Comparison of ENCODE assay signal across 8 mouse cellular contexts in the genomic region with DNA sequence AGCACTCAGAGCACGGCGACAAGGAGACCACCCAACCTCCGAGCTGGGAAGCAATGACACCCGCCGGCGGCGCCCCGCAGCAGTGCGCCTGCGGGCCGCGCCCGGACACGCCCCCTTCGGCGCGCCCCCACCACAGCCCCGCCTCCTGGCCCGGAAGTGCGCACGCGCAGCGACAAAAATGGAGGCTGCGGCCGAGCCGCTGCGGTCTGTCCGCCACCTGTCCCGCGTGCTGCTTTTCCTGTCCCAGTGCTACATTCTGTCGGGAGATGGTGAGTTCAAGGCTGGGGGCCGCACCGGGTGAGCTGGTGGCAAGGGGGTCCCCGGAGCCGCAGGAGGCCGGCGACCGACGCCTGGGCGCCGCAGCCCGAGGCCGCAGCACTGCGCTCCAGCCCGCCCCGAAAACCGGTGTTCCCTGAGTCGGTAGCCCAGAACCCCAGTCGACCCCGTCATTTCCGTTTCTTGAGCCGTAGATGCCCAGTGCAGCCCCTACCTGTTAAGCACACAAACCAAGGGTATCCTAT. TPM values are rescaled to one million over a fixed set of nuclear protein-coding genes. Genes with fewer than 3 reads are reported as not detected.
DNase-seq lines count a peak whose midpoint lies in the region; ATAC-seq and TF ChIP-seq lines count a peak whose summit lies in the region.

No protein-coding gene starts in this region.

- H3K4me3 ChIP-seq in C2C12 (ENCODE audit: insufficient read depth, poor library complexity, severe bottlenecking), result peak overlapping the region; percentile 53
- H3K4me3 ChIP-seq in embryonic fibroblast, embryonic 13.5 days (ENCODE audit: insufficient read depth, low read length), result peak overlapping the region; percentile 79
- peak overlapping the region; percentile 90 for H3K4me3 ChIP-seq in heart, embryonic 11.5 days (ENCODE audit: low read depth, low read length)
- peak overlapping the region; percentile 82 for H3K4me3 ChIP-seq in kidney, embryonic 15.5 days (replicated peaks)
- peak overlapping the region; percentile 79 for H3K4me3 ChIP-seq in limb, embryonic 15.5 days
- peak overlapping the region; percentile 70 for H3K4me3 ChIP-seq in midbrain, postnatal 0 days (ENCODE audit: low read depth, low read length)

- peak overlapping the region; percentile 89 for H3K4me2 ChIP-seq in heart, embryonic 11.5 days
- H3K4me2 ChIP-seq in kidney, embryonic 15.5 days, result peak overlapping the region; percentile 74
- peak overlapping the region; percentile 75 for H3K4me2 ChIP-seq in limb, embryonic 15.5 days
- H3K4me2 ChIP-seq in midbrain, postnatal 0 days (ENCODE audit: low read depth, low read length, poor library complexity, severe bottlenecking), result peak overlapping the region; percentile 65

- no peak for TF ChIP-seq CTCF in C2C12 (IDR thresholded peaks at IDR 0.05; ENCODE audit: control insufficient read depth, insufficient read depth, insufficient read length)
- no peak for TF ChIP-seq CTCF in embryonic fibroblast, embryonic 13.5 days (IDR thresholded peaks at IDR 0.05; ENCODE audit: borderline replicate concordance, insufficient read depth, low read length)
- no peak for TF ChIP-seq CTCF in midbrain, postnatal 0 days (IDR thresholded peaks at IDR 0.05)

- peaks cover under 1% of the 10 kb centered on the region for H3K36me3 ChIP-seq in C2C12 (ENCODE audit: control insufficient read depth, insufficient read depth)
- H3K36me3 ChIP-seq in heart, embryonic 11.5 days (ENCODE audit: control insufficient read depth, insufficient read depth, low read length), result peaks cover 12% of the 10 kb centered on the region
- peaks cover 32% of the 10 kb centered on the region for H3K36me3 ChIP-seq in kidney, embryonic 15.5 days
- H3K36me3 ChIP-seq in limb, embryonic 15.5 days, result peaks cover 32% of the 10 kb centered on the region
- H3K36me3 ChIP-seq in midbrain, postnatal 0 days (ENCODE audit: insufficient read depth, low read length), result peaks cover 16% of the 10 kb centered on the region

- ATAC-seq in heart, embryonic 11.5 days (replicated peaks; ENCODE audit: insufficient number of reproducible peaks, low FRiP score, low TSS enrichment), result peak; percentile 91
- peak; percentile 96 for ATAC-seq in kidney, embryonic 15.5 days (replicated peaks; ENCODE audit: low FRiP score)
- peak; percentile 84 for ATAC-seq in limb, embryonic 15.5 days (ENCODE audit: insufficient number of reproducible peaks, low FRiP score, low TSS enrichment, low read depth)
- peak; percentile 92 for ATAC-seq in midbrain, postnatal 0 days (ENCODE audit: low FRiP score)

- peak overlapping the region; percentile 95 for H3K9ac ChIP-seq in heart, embryonic 11.5 days (ENCODE audit: low read depth, low read length)
- H3K9ac ChIP-seq in kidney, embryonic 15.5 days, result peak overlapping the region; percentile 79
- H3K9ac ChIP-seq in limb, embryonic 15.5 days, result peak overlapping the region; percentile 68
- peak overlapping the region; percentile 77 for H3K9ac ChIP-seq in midbrain, postnatal 0 days (replicated peaks; ENCODE audit: low read length, poor library complexity, severe bottlenecking)

- no peak overlapping the region for H3K27ac ChIP-seq in embryonic fibroblast, embryonic 13.5 days (ENCODE audit: insufficient read depth, low read length)
- H3K27ac ChIP-seq in heart, embryonic 11.5 days (ENCODE audit: low read depth, low read length), result peak overlapping the region; percentile 70
- H3K27ac ChIP-seq in kidney, embryonic 15.5 days, result peak overlapping the region; percentile 89
- H3K27ac ChIP-seq in limb, embryonic 15.5 days, result peak overlapping the region; percentile 77
- H3K27ac ChIP-seq in midbrain, postnatal 0 days (ENCODE audit: low read depth, low read length), result peak overlapping the region; percentile 73

- H3K79me2 ChIP-seq in C2C12 (ENCODE audit: control insufficient read depth, insufficient read depth), result peaks cover 11% of the 10 kb centered on the region

- H3K4me1 ChIP-seq in embryonic fibroblast, embryonic 13.5 days (ENCODE audit: control insufficient read depth, insufficient read depth, low read length), result peaks cover 2% of the 10 kb centered on the region; the same call in 1 of the 2 replicates
- peaks cover 9% of the 10 kb centered on the region for H3K4me1 ChIP-seq in heart, embryonic 11.5 days (ENCODE audit: control insufficient read depth, insufficient read depth, low read length)
- H3K4me1 ChIP-seq in kidney, embryonic 15.5 days, result peaks cover 15% of the 10 kb centered on the region
- H3K4me1 ChIP-seq in limb, embryonic 15.5 days, result peaks cover 18% of the 10 kb centered on the region
- peaks cover 10% of the 10 kb centered on the region; the same call in 1 of the 2 replicates for H3K4me1 ChIP-seq in midbrain, postnatal 0 days (ENCODE audit: insufficient read depth, low read length)

- peaks cover 5% of the 10 kb centered on the region for H3K79me3 ChIP-seq in C2C12 (ENCODE audit: low read depth)

- H3ac ChIP-seq in C2C12 (ENCODE audit: control insufficient read depth, insufficient read length, low read depth), result peak overlapping the region; percentile 85

- peak; percentile 91 for TF ChIP-seq POLR2A in embryonic fibroblast, embryonic 13.5 days (IDR thresholded peaks at IDR 0.05; ENCODE audit: low read depth, low read length)

- peak; percentile 90 for DNase-seq in brain, adult 2 months (ENCODE audit: low read depth, low spot score)
- DNase-seq in midbrain, postnatal 0 days (ENCODE audit: low spot score), result peak; percentile 87
- peak; percentile 84 to 90 for DNase-seq in spleen, postnatal 10 days (ENCODE audit: low spot score in 2 of 2)

- under 1% methylated on average over 52 of the region's 52 CpGs for WGBS in heart, embryonic 11.5 days (ENCODE audit: insufficient replicate concordance)
- under 1% methylated on average over 51 of the region's 52 CpGs for WGBS in kidney, embryonic 15.5 days
- under 1% methylated on average over 49 of the region's 52 CpGs for WGBS in limb, embryonic 15.5 days
- WGBS in midbrain, postnatal 0 days, result under 1% methylated on average over 46 of the region's 52 CpGs

- H3K27me3 ChIP-seq in C2C12 (ENCODE audit: control insufficient read depth, insufficient read depth, insufficient read length), result no peaks in the 10 kb centered on the region
- H3K27me3 ChIP-seq in heart, embryonic 11.5 days (ENCODE audit: control insufficient read depth, insufficient read depth, low read length), result no peaks in the 10 kb centered on the region
- no peaks in the 10 kb centered on the region for H3K27me3 ChIP-seq in kidney, embryonic 15.5 days
- no peaks in the 10 kb centered on the region for H3K27me3 ChIP-seq in limb, embryonic 15.5 days
- no peaks in the 10 kb centered on the region for H3K27me3 ChIP-seq in midbrain, postnatal 0 days (ENCODE audit: insufficient read depth, low read length)

- H3K9me3 ChIP-seq in heart, embryonic 11.5 days (replicated peaks; ENCODE audit: control insufficient read depth, low read length), result no peaks in the 10 kb centered on the region
- H3K9me3 ChIP-seq in kidney, embryonic 15.5 days (replicated peaks), result no peaks in the 10 kb centered on the region
- H3K9me3 ChIP-seq in limb, embryonic 15.5 days, result no peaks in the 10 kb centered on the region
- no peaks in the 10 kb centered on the region for H3K9me3 ChIP-seq in midbrain, postnatal 0 days (ENCODE audit: low read length)

TF ChIP-seq in C2C12, 6 proteins besides CTCF, POLR2A, EP300 and RAD21:
- TF ChIP-seq MYOG (IDR thresholded peaks at IDR 0.05; ENCODE audit: control insufficient read depth, extremely low read depth, insufficient read length) (no peak), MYOD1 (IDR thresholded peaks at IDR 0.05; ENCODE audit: control insufficient read depth, insufficient read length, low read depth) (peak; percentile 51), CEBPB (IDR thresholded peaks at IDR 0.05; ENCODE audit: low read depth) (no peak), MAX (IDR thresholded peaks at IDR 0.05) (peak; percentile 32)

RNA-seq across cellular contexts. Expression of a gene that starts 2.4 kb away (rescaled TPM):
- polyA plus RNA-seq in C2C12 (2012; fragmentation: generic; extraction: Trizol), result 32.8 TPM
- 69.1 and 83.5 TPM in 2 replicates for polyA plus RNA-seq in embryonic fibroblast, embryonic 13.5 days (2011; ENCODE audit: insufficient read length, low read depth, missing spikeins)
- 48.1 and 49.6 TPM in 2 replicates for polyA plus RNA-seq in heart, embryonic 11.5 days (2014; fragmentation: Nextera tagmentation; extraction: Ambion mirVana)
- polyA plus RNA-seq in kidney, embryonic 15.5 days (2015; fragmentation: Nextera tagmentation; extraction: Ambion mirVana), result 88.1 and 89.8 TPM in 2 replicates
- 81.9 and 87.1 TPM in 2 replicates for polyA plus RNA-seq in limb, embryonic 15.5 days (2015; fragmentation: Nextera tagmentation; extraction: Ambion mirVana)
- total RNA-seq in midbrain, postnatal 0 days (2014; rRNA removed), result 74.2 and 84.3 TPM in 2 replicates
- 107 and 109 TPM in 2 replicates for polyA plus RNA-seq in midbrain, postnatal 0 days (2015; fragmentation: Nextera tagmentation; extraction: Ambion mirVana)

RNA-seq across cellular contexts. Expression of a gene that starts 48.7 kb away (rescaled TPM):
- 3.3 TPM for polyA plus RNA-seq in C2C12 (2012; fragmentation: generic; extraction: Trizol)
- 5.6 and 8.7 TPM in 2 replicates for polyA plus RNA-seq in embryonic fibroblast, embryonic 13.5 days (2011; ENCODE audit: insufficient read length, low read depth, missing spikeins)
- polyA plus RNA-seq in heart, embryonic 11.5 days (2014; fragmentation: Nextera tagmentation; extraction: Ambion mirVana), result 18.9 and 19.5 TPM in 2 replicates
- polyA plus RNA-seq in kidney, embryonic 15.5 days (2015; fragmentation: Nextera tagmentation; extraction: Ambion mirVana), result 10.3 and 11.1 TPM in 2 replicates
- 8.2 and 8.9 TPM in 2 replicates for polyA plus RNA-seq in limb, embryonic 15.5 days (2015; fragmentation: Nextera tagmentation; extraction: Ambion mirVana)
- 19.7 and 22.8 TPM in 2 replicates for total RNA-seq in midbrain, postnatal 0 days (2014; rRNA removed)
- 20.0 and 22.5 TPM in 2 replicates for polyA plus RNA-seq in midbrain, postnatal 0 days (2015; fragmentation: Nextera tagmentation; extraction: Ambion mirVana)
